Mouse (Mus musculus) mesoderm, embryonic 11.5 days (tissue): Measurements from ENCODE around the gene Sln.

Experiments
- DNase-seq: peaks from one replicate; pipeline ENCODE4 v3.0.0-alpha.2; 2012; ENCODE audit warnings: low read depth, low spot score

The Sln gene

DNA sequence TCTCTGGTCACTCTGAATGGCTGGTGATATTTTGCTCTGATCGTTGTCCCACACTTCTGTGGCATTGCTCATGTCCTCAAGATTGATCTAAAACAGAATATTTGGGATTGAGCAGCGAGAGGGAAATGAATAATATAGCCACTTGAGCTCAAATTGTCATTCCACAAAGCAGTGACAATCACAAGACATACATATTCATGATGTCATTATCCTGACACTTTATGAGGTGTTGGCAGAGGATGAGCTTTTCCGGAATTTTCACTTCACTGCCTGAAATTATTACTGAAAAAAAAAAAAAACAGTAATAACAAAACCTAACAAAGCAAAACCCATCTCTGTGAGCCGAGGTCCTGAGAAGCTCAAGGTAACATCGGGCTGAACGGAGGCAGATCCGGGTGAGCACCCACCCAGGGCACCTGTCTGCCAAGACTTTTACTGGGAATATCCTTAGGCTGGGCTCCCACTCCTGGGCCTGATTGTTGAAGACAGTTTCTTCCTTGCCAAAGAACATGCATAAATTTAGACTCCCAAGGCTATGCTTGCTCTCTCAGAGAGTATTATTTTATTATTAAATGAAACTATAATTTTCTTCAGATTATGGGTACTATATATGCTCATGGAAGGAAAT, 53.4 kb downstream of the Sln start:
- DNase-seq: no peak
